Mouse (Mus musculus): ENCODE measurements around the gene Meis2.

Gene Meis2

GRCm38 (mm10) chr2:115895256-115895655, 170.4 kb downstream of the Meis2 start:
- in situ Hi-C loops (cut with MboI): no loop called here

- in situ Hi-C loops (cut with MboI): no loop called here
Observed at GRCm38 (mm10) chr2:115893113-115893512, 172.5 kb downstream of the Meis2 start.

- in situ Hi-C loops (cut with MboI): no loop called here
Observed at GRCm38 (mm10) chr2:115890715-115891114, 174.9 kb downstream of the Meis2 start.

- in situ Hi-C loops (cut with MboI): no loop called here
Observed at GRCm38 (mm10) chr2:115890030-115890429, 175.6 kb downstream of the Meis2 start.

- in situ Hi-C loops (cut with MboI): no loop called here
Observed at GRCm38 (mm10) chr2:115889212-115889611, 176.4 kb downstream of the Meis2 start.

GRCm38 (mm10) chr2:115888336-115889077, 177.1 kb downstream of the Meis2 start:
- in situ Hi-C loops (cut with MboI): no loop called here

GRCm38 (mm10) chr2:115887631-115888030, 178.0 kb downstream of the Meis2 start:
- in situ Hi-C loops (cut with MboI): no loop called here

GRCm38 (mm10) chr2:115884184-115884583, 181.5 kb downstream of the Meis2 start:
- in situ Hi-C loops (cut with MboI): no loop called here

GRCm38 (mm10) chr2:115883520-115883919, 182.1 kb downstream of the Meis2 start:
- in situ Hi-C loops (cut with MboI): no loop called here

- in situ Hi-C loops (cut with MboI): no loop called here
Observed at GRCm38 (mm10) chr2:115875802-115876531, 189.7 kb downstream of the Meis2 start.

- in situ Hi-C loops (cut with MboI): no loop called here
Observed at GRCm38 (mm10) chr2:115872851-115873250, 192.8 kb downstream of the Meis2 start.

GRCm38 (mm10) chr2:115869966-115870365, 195.7 kb downstream of the Meis2 start:
- in situ Hi-C loops (cut with MboI): no loop called here

- in situ Hi-C loops (cut with MboI): no loop called here
Observed at GRCm38 (mm10) chr2:115860600-115861347, 204.9 kb downstream of the Meis2 start.

GRCm38 (mm10) chr2:115860141-115860480, 205.5 kb downstream of the Meis2 start:
- in situ Hi-C loops (cut with MboI): no loop called here

GRCm38 (mm10) chr2:115859371-115860140, 206.1 kb downstream of the Meis2 start:
- in situ Hi-C loops (cut with MboI): no loop called here

- in situ Hi-C loops (cut with MboI): no loop called here
Observed at GRCm38 (mm10) chr2:115858927-115859326, 206.7 kb downstream of the Meis2 start.

- in situ Hi-C loops (cut with MboI): no loop called here
Observed at GRCm38 (mm10) chr2:115858246-115858645, 207.4 kb downstream of the Meis2 start.

- in situ Hi-C loops (cut with MboI): no loop called here
Observed at GRCm38 (mm10) chr2:115857123-115858080, 208.2 kb downstream of the Meis2 start.

- in situ Hi-C loops (cut with MboI): no loop called here
Observed at GRCm38 (mm10) chr2:115856401-115857073, 209.1 kb downstream of the Meis2 start.

Measured in mature B cell (primary cell).